Mouse (Mus musculus) spleen, postnatal 36 days (tissue): ENCODE measurements at regions not wholly inside any gene's neighbourhood (a gene's known extent, or its start where the extent isn't known, plus 50 kb on each side); places are given as distances from the start of the nearest gene placed in this dataset.
A peak's percentile ranks its signal among the peaks of the same experiment; 100 is the strongest.
"Not testable (repeated sequence)": the region's sequence is repeated elsewhere in the genome, so short reads cannot be mapped to it uniquely, and the experiment has no call there.

Experiments used
- DNase-seq, 2 experiments: peaks; one replicate each; pipeline ENCODE4 v3.0.0; 2022; ENCODE audit warnings: low spot score in 2 of 2, mixed read lengths in 1 of 2

GRCm38 (mm10) chr7:106616932-106617331, 63.5 kb downstream of the Olfr693 start:
- DNase-seq = not testable (repeated sequence)

DNA sequence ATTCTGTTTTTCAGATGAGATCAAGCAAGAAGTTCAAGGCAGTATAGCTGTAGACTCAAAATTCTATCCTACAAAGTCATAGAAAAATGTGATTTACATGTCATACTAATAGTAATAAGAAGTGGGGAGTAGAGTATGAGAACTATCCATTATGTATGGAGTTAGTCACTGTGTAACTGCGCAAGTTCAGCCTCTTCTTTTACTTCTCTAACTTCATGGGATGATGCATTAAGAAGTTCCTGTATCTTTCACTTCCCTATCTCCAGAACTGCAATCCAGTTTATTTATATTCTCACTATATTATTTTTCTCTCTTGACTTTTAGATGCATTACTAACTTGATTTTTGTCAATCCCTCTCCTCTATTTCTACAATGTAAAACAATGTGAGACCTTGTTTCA, 67.7 kb downstream of the Olfr693 start:
- no peak for DNase-seq

DNA sequence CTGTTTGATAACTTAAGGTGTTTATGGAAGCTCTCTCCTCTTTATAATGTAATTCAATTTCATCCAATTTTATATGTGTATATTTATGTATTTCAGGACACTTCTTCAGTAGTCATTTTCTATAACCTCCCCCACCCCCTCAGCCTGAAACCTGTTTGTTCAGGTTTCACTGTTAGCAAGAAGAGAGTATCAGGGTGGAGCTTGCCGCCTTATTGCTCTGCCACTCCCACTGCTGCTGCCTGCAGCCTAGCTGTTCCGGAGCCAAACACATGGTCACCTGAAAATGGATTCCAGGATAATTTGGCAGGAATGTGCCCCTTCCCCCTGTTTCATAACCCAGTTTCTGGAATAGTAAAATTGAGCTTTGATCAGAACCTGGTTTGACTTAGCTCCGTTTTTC, 100.0 kb downstream of the Olfr693 start:
- DNase-seq = no peak

GRCm38 (mm10) chr7:106568251-106568650, 112.1 kb downstream of the Olfr693 start:
- DNase-seq = not testable (repeated sequence)

DNA sequence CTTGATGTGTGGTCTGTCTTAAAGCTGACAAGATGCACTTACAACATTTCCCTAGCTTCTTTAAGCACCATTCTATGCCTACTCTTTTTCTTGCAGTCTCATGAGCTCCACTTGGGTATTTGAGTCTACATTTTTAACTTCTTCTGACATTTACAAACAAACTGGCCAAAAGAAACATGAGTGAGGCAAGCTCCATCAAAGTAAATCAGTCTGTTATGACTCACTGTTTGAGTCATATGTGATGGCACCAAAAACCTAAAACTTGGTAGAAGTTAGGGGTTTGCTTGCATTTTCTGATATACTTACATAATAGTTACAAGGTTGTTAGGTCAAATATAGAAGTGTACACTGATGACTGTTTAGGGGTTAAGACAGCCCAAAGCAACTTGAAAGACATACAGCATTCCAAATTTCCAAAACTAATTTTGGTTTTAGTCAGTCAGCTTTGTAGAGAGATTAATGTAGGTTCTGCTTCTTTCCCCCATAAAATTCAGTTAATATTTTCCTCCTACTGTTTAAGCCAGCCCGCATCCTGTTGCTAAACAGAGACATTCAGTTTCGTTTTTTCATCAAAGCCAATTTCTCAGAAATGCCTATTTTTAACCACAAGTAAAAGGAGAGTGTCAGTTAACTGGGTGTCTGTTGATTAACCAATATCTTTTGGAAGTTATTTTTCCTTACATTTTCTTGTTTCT, 129.4 kb downstream of the Olfr693 start:
- DNase-seq = peak; percentile 7 to 44

DNA sequence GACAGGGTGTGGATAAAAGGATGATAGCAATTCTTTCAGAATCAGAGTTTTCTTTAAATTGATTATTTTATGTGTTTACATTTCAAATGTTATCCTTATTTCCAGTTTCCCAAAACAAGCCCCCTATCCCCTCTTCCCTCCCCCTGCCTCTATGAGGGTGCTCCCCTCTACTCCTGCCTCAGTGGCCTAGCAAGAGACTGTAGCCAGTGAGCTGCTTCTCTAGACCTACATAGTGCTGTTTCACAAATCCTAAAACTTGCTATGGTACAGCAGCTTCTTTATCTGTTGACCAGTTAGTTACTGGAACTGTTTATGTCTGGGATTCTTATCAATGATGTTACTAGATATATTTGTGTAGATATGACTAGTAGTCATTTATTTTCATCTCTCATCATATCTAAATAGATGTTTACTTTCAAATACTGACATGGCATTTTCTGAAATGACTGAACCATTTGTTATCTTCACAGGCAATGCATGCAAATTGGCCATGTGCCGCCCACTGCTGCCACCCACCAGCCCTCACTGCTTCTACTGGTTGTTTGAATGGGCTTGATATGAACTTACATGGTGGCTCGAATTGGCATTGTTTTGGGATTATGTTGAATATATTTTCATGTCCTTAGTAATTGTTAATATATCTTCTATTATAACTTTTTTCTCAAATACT, 150.8 kb downstream of the Olfr693 start:
- peak; percentile 31 to 40 for DNase-seq

- DNase-seq = peak; percentile 78 to 81
These were observed 151.4 kb downstream of the Olfr693 start for GRCm38 (mm10) chr7:106529023-106529422.

DNA sequence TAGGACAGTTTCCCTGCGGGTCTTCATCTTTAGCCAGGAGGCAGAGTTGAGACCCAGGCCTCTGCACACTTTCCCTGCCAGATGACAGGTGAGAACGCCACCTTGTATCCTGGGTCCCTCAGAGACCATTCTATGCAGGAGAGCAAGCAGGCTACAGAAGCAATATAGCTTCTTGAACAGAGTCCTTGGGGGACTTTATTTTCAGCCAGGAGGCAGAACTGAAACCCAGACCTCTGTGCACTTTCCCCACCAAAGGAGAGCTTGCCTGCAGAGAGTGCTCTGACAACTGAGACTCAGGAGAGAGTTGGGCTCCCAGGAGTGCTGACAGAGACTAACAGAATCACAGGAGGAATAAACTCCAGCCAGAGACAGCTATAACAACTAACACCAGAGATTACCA, 185.5 kb downstream of the Olfr693 start:
- DNase-seq = peak; percentile 55 to 60
